Mouse (Mus musculus): ENCODE measurements around the gene Adrm1. TPM values are rescaled to one million over a fixed set of nuclear protein-coding genes. Genes with fewer than 3 reads are reported as not detected.

Adrm1 gene
- polyA plus RNA-seq, 1 experiment from 2014 or later, result 157 TPM

DNA sequence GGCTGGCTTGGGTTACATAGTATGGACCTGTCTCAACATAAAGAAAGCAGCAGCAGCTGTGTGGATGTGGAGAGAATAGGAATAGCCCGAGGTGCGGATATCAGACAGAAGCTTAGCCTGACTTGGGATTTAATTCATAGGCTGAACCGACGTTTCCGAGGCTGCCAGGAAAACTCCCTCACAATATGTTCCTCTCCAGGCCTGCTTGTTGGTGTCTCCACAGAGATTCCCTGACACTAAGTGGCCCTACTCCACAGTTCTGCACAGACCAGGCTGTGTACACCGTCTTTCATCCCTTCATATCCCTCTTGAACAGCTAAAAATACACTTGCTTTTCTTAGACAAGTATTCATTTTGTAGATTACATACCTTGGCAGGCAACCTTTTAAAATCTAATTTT is 23.9 kb upstream of the Adrm1 start:
- Histone ChIP-seq H3K4me2 (ENCODE audit: low read depth, low read length) (no peak overlapping the region), H3K9ac (replicated peaks; ENCODE audit: low read length) (no peak overlapping the region), H3K27ac (replicated peaks; ENCODE audit: low read depth, low read length) (no peak overlapping the region), H3K4me1 (ENCODE audit: control insufficient read depth, insufficient read depth, low read length) (no peaks in the 10 kb centered on the region), H3K4me3 (ENCODE audit: low read depth, low read length) (no peak overlapping the region), H3K9me3 (replicated peaks; ENCODE audit: control insufficient read depth, low read length) (no peaks in the 10 kb centered on the region), H3K36me3 (replicated peaks; ENCODE audit: control insufficient read depth, insufficient read depth, low read depth, low read length) (0 out of 2 replicates have a peak, but pooled peaks cover 2% of the 10 kb centered on the region), H3K27me3 (ENCODE audit: control insufficient read depth, insufficient read depth, low read length) (no peaks in the 10 kb centered on the region)
- DNase-seq (ENCODE audit: low spot score) (no peak), ATAC-seq (replicated peaks; ENCODE audit: insufficient number of reproducible peaks, low FRiP score, low TSS enrichment, low read depth) (no peak)
- WGBS, result 87% methylated on average over 6 of the region's 6 CpGs

DNA sequence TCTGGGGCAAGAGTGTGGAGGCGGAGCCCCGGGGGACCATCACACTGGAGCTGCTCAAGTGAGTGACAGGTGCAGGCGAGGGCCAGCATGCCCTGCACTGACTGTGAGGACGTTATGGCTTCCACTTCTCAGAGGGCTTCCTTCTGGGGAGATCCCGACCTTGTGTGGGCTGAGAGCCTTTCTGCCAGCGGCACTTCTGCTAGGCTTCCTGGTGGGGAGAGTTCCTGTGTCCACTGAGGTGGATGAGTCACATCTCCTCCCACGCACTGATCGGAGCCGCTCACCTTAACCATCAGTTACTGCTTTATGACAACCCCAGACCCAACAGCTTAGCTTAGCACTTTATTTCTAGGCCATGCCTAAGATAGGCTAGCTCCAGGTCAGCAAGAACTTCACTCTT is 22.7 kb upstream of the Adrm1 start:
- H3K36me3 ChIP-seq (replicated peaks; ENCODE audit: control insufficient read depth, insufficient read depth, low read depth, low read length), result 0 out of 2 replicates have a peak, but pooled peaks cover 2% of the 10 kb centered on the region

GRCm38 (mm10) chr2:180154796-180155195 is 16.5 kb upstream of the Adrm1 start:
- Histone ChIP-seq H3K4me2 (ENCODE audit: low read depth, low read length) (no peak overlapping the region), H3K9me3 (replicated peaks; ENCODE audit: control insufficient read depth, low read length) (no peaks in the 10 kb centered on the region), H3K4me1 (ENCODE audit: control insufficient read depth, insufficient read depth, low read length) (no peaks in the 10 kb centered on the region), H3K27ac (replicated peaks; ENCODE audit: low read depth, low read length) (no peak overlapping the region), H3K27me3 (ENCODE audit: control insufficient read depth, insufficient read depth, low read length) (no peaks in the 10 kb centered on the region), H3K9ac (replicated peaks; ENCODE audit: low read length) (no peak overlapping the region), H3K36me3 (replicated peaks; ENCODE audit: control insufficient read depth, insufficient read depth, low read depth, low read length) (peaks cover 2% of the 10 kb centered on the region; the same call in 1 of the 2 replicates), H3K4me3 (ENCODE audit: low read depth, low read length) (no peak overlapping the region)
- 74% methylated on average over 3 of the region's 3 CpGs for WGBS
- ATAC-seq (replicated peaks; ENCODE audit: insufficient number of reproducible peaks, low FRiP score, low TSS enrichment, low read depth), result no peak
- DNase-seq (ENCODE audit: low spot score), result no peak

More for the DNA sequence above, 22.7 kb upstream of the Adrm1 start:
- H3K4me1 ChIP-seq (ENCODE audit: control insufficient read depth, insufficient read depth, low read length), result no peaks in the 10 kb centered on the region
- no peak for DNase-seq (ENCODE audit: low spot score)
- no peak overlapping the region for H3K4me3 ChIP-seq (ENCODE audit: low read depth, low read length)
- no peak for ATAC-seq (replicated peaks; ENCODE audit: insufficient number of reproducible peaks, low FRiP score, low TSS enrichment, low read depth)
- H3K27me3 ChIP-seq (ENCODE audit: control insufficient read depth, insufficient read depth, low read length), result no peaks in the 10 kb centered on the region
- no peaks in the 10 kb centered on the region for H3K9me3 ChIP-seq (replicated peaks; ENCODE audit: control insufficient read depth, low read length)
- H3K9ac ChIP-seq (replicated peaks; ENCODE audit: low read length), result no peak overlapping the region
- no peak overlapping the region for H3K27ac ChIP-seq (replicated peaks; ENCODE audit: low read depth, low read length)
- WGBS, result 80% methylated on average over 9 of the region's 9 CpGs
- H3K4me2 ChIP-seq (ENCODE audit: low read depth, low read length), result no peak overlapping the region

DNA sequence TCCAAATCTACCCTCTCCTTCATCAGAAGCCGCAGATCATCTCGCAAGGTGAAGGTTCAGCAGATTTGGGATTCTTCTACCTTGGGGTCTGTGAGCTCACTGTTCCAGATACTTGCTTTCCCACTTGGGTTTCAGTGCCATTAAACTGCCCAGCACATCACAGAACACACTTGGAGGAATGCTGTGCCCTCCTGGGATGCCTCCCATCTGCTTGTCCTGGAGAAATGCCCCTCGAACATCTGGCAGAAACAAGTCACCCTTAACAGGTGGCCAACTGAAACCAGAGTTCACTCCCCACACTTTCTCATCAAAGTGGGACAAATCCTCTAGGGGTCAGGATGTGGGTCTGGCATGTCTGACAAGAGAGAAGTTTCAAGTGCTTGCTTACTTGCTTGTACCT is 12.7 kb upstream of the Adrm1 start:
- H3K4me1 ChIP-seq (ENCODE audit: control insufficient read depth, insufficient read depth, low read length), result no peaks in the 10 kb centered on the region
- H3K36me3 ChIP-seq (replicated peaks; ENCODE audit: control insufficient read depth, insufficient read depth, low read depth, low read length), result no peaks in the 10 kb centered on the region; the same call in 1 of the 2 replicates
- H3K27ac ChIP-seq (replicated peaks; ENCODE audit: low read depth, low read length), result no peak overlapping the region
- H3K9ac ChIP-seq (replicated peaks; ENCODE audit: low read length), result no peak overlapping the region
- no peak overlapping the region for H3K4me3 ChIP-seq (ENCODE audit: low read depth, low read length)
- no peaks in the 10 kb centered on the region for H3K9me3 ChIP-seq (replicated peaks; ENCODE audit: control insufficient read depth, low read length)
- no peak for DNase-seq (ENCODE audit: low spot score)
- no peaks in the 10 kb centered on the region for H3K27me3 ChIP-seq (ENCODE audit: control insufficient read depth, insufficient read depth, low read length)
- ATAC-seq (replicated peaks; ENCODE audit: insufficient number of reproducible peaks, low FRiP score, low TSS enrichment, low read depth), result no peak
- H3K4me2 ChIP-seq (ENCODE audit: low read depth, low read length), result no peak overlapping the region
- 83% methylated on average over 3 of the region's 3 CpGs for WGBS

DNA sequence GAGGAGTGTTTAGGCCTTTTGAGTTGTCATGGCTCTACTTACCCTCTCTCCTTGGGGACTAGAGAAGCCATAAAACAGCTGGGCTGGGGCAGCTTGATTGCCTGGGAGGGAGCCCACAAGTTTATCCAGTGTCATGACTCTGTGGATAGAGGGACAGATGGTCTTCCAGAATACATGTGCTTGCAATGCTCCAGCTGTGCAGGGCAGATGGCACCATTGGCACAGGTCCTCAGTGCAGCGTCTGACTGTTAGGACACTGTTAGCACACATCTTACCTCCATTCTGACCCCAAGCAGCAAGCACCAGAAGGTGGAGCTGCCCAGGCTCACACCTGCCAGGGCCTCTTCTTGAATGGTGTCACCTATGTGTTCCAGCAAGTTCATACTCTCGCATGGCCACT is 5.4 kb upstream of the Adrm1 start:
- 86% methylated on average over 2 of the region's 2 CpGs for WGBS
- H3K27ac ChIP-seq (replicated peaks; ENCODE audit: low read depth, low read length), result no peak overlapping the region
- no peak overlapping the region for H3K4me3 ChIP-seq (ENCODE audit: low read depth, low read length)
- no peaks in the 10 kb centered on the region for H3K4me1 ChIP-seq (ENCODE audit: control insufficient read depth, insufficient read depth, low read length)
- no peaks in the 10 kb centered on the region for H3K36me3 ChIP-seq (replicated peaks; ENCODE audit: control insufficient read depth, insufficient read depth, low read depth, low read length)
- ATAC-seq (replicated peaks; ENCODE audit: insufficient number of reproducible peaks, low FRiP score, low TSS enrichment, low read depth) (no peak), DNase-seq (ENCODE audit: low spot score) (no peak)
- H3K9ac ChIP-seq (replicated peaks; ENCODE audit: low read length), result no peak overlapping the region
- H3K4me2 ChIP-seq (ENCODE audit: low read depth, low read length), result no peak overlapping the region
- H3K9me3 ChIP-seq (replicated peaks; ENCODE audit: control insufficient read depth, low read length), result no peaks in the 10 kb centered on the region
- no peaks in the 10 kb centered on the region for H3K27me3 ChIP-seq (ENCODE audit: control insufficient read depth, insufficient read depth, low read length)

DNA sequence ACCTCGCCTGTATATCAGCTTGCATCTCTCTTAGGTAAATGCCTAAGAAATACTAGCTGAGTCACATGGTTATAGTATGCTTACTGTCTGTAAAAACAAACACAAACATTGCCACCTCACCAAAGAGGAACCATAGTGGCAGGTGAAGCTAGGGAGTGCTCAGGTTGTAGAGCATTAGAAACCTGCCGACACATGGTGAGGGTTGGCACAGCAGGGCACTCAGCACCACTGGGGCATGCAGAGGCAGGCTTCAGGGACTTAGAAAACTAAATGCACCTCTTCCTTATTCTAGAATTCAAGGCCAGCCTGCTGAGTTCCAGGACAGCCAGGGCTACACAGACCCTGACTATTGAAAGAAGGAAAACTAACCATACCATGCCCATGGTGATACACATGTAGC is 4.4 kb upstream of the Adrm1 start:
- Histone ChIP-seq H3K9me3 (replicated peaks; ENCODE audit: control insufficient read depth, low read length) (no peaks in the 10 kb centered on the region), H3K36me3 (replicated peaks; ENCODE audit: control insufficient read depth, insufficient read depth, low read depth, low read length) (no peaks in the 10 kb centered on the region), H3K9ac (replicated peaks; ENCODE audit: low read length) (no peak overlapping the region), H3K4me3 (ENCODE audit: low read depth, low read length) (no peak overlapping the region), H3K4me1 (ENCODE audit: control insufficient read depth, insufficient read depth, low read length) (no peaks in the 10 kb centered on the region), H3K27me3 (ENCODE audit: control insufficient read depth, insufficient read depth, low read length) (no peaks in the 10 kb centered on the region), H3K4me2 (ENCODE audit: low read depth, low read length) (no peak overlapping the region), H3K27ac (replicated peaks; ENCODE audit: low read depth, low read length) (no peak overlapping the region)
- WGBS, result 75% methylated on average over 2 of the region's 2 CpGs
- no peak for ATAC-seq (replicated peaks; ENCODE audit: insufficient number of reproducible peaks, low FRiP score, low TSS enrichment, low read depth)
- DNase-seq (ENCODE audit: low spot score), result no peak

- H3K9me3 ChIP-seq (replicated peaks; ENCODE audit: control insufficient read depth, low read length), result no peaks in the 10 kb centered on the region
- H3K9ac ChIP-seq (replicated peaks; ENCODE audit: low read length), result peak overlapping the region; percentile 47; the same call in 1 of the 2 replicates
- H3K36me3 ChIP-seq (replicated peaks; ENCODE audit: control insufficient read depth, insufficient read depth, low read depth, low read length), result peaks cover 2% of the 10 kb centered on the region
- no peak for ATAC-seq (replicated peaks; ENCODE audit: insufficient number of reproducible peaks, low FRiP score, low TSS enrichment, low read depth)
- 89% methylated on average over 11 of the region's 11 CpGs for WGBS
- H3K4me3 ChIP-seq (ENCODE audit: low read depth, low read length), result no peak overlapping the region
- H3K4me1 ChIP-seq (ENCODE audit: control insufficient read depth, insufficient read depth, low read length), result peaks cover 3% of the 10 kb centered on the region; the same call in 1 of the 2 replicates
- H3K27ac ChIP-seq (replicated peaks; ENCODE audit: low read depth, low read length), result no peak overlapping the region
- no peak for DNase-seq (ENCODE audit: low spot score)
- no peaks in the 10 kb centered on the region for H3K27me3 ChIP-seq (ENCODE audit: control insufficient read depth, insufficient read depth, low read length)
- H3K4me2 ChIP-seq (ENCODE audit: low read depth, low read length), result no peak overlapping the region
Measured at GRCm38 (mm10) chr2:180170151-180170805, 1.0 kb upstream of the Adrm1 start.

GRCm38 (mm10) chr2:180171522-180172070 is 311 bp downstream of the Adrm1 start:
- peak overlapping the region; percentile 85 for H3K27ac ChIP-seq (replicated peaks; ENCODE audit: low read depth, low read length)
- peak overlapping the region; percentile 99 for H3K4me3 ChIP-seq (ENCODE audit: low read depth, low read length)
- no peaks in the 10 kb centered on the region for H3K27me3 ChIP-seq (ENCODE audit: control insufficient read depth, insufficient read depth, low read length)
- H3K4me1 ChIP-seq (ENCODE audit: control insufficient read depth, insufficient read depth, low read length), result peaks cover 3% of the 10 kb centered on the region; the same call in 1 of the 2 replicates
- no peaks in the 10 kb centered on the region for H3K9me3 ChIP-seq (replicated peaks; ENCODE audit: control insufficient read depth, low read length)
- peak overlapping the region; percentile 97 for H3K9ac ChIP-seq (replicated peaks; ENCODE audit: low read length)
- H3K36me3 ChIP-seq (replicated peaks; ENCODE audit: control insufficient read depth, insufficient read depth, low read depth, low read length), result peaks cover 2% of the 10 kb centered on the region
- WGBS, result 0% methylated on average over 65 of the region's 80 CpGs
- ATAC-seq (replicated peaks; ENCODE audit: insufficient number of reproducible peaks, low FRiP score, low TSS enrichment, low read depth) (peak; percentile 74), DNase-seq (ENCODE audit: low spot score) (no peak)
- H3K4me2 ChIP-seq (ENCODE audit: low read depth, low read length), result peak overlapping the region; percentile 65

Data from embryonic facial prominence, embryonic 11.5 days (tissue).